Mouse (Mus musculus) myocyte (in vitro differentiated cells): ENCODE data around the gene Gdf11. TPM values are rescaled to one million over a fixed set of nuclear protein-coding genes. Genes with fewer than 3 reads are reported as not detected.

Experiments used
- H3K27me3 ChIP-seq: one replicate; pipeline ENCODE4 v1.6.1; 2011; ENCODE audit not compliant: control insufficient read depth, insufficient read depth, insufficient read length
- H3K36me3 ChIP-seq: one replicate; pipeline ENCODE4 v1.6.1; 2011; ENCODE audit not compliant: control insufficient read depth, insufficient read depth
- H3K4me2 ChIP-seq: one replicate; pipeline ENCODE4 v1.6.1; 2011; ENCODE audit warnings: low read depth, control low read depth
- H3K4me3 ChIP-seq: one replicate; pipeline ENCODE4 v1.5.1; 2011; ENCODE audit warnings: mild to moderate bottlenecking, control low read depth, moderate library complexity
- H3K79me2 ChIP-seq: one replicate; pipeline ENCODE4 v1.6.1; 2011; ENCODE audit not compliant: control insufficient read depth, insufficient read depth
- H3ac ChIP-seq: one replicate; pipeline ENCODE4 v1.6.1; 2011; ENCODE audit not compliant: control insufficient read depth, insufficient read length
- CEBPB ChIP-seq: IDR thresholded peaks from 2 replicates; pipeline ENCODE4 v1.6.1; 2011; ENCODE audit warnings: mild to moderate bottlenecking, moderate library complexity; ENCODE audit not compliant: poor library complexity, insufficient read depth, severe bottlenecking
- E2F4 ChIP-seq: IDR thresholded peaks from one replicate; pipeline ENCODE4 v1.6.1; 2011; ENCODE audit warnings: mild to moderate bottlenecking, control low read depth, moderate library complexity; ENCODE audit not compliant: insufficient read depth
- MAX ChIP-seq: IDR thresholded peaks from one replicate; pipeline ENCODE4 v1.6.1; 2011; ENCODE audit warnings: low read depth, mild to moderate bottlenecking, control low read depth
- MYOD1 ChIP-seq, 3 experiments: IDR thresholded peaks; one replicate each; pipeline ENCODE4 v1.6.1; 2011; ENCODE audit warnings: control low read depth in 2 of 3, low read depth in 2 of 3, mild to moderate bottlenecking in 2 of 3, moderate library complexity in 1 of 3; ENCODE audit not compliant: insufficient read length in 2 of 3, control insufficient read depth in 1 of 3
- MYOG ChIP-seq, 3 experiments: IDR thresholded peaks; one replicate each; pipeline ENCODE4 v1.6.1; 2011; ENCODE audit warnings: control low read depth in 2 of 3, low read depth in 2 of 3, mild to moderate bottlenecking in 2 of 3; ENCODE audit not compliant: insufficient read length in 2 of 3, control insufficient read depth in 1 of 3, insufficient read depth in 1 of 3
- POLR2A ChIP-seq: IDR thresholded peaks from one replicate; pipeline ENCODE4 v1.6.1; 2011; ENCODE audit warnings: low read depth, mild to moderate bottlenecking, control low read depth, moderate library complexity; ENCODE audit not compliant: insufficient read length
- POLR2AphosphoS2 ChIP-seq: IDR thresholded peaks from one replicate; pipeline ENCODE4 v1.6.1; 2011; ENCODE audit warnings: low read depth, control low read depth; ENCODE audit not compliant: insufficient read length
- REST ChIP-seq: IDR thresholded peaks from one replicate; pipeline ENCODE4 v1.6.1; 2011; ENCODE audit warnings: mild to moderate bottlenecking, control low read depth, moderate library complexity; ENCODE audit not compliant: insufficient read depth, insufficient read length
- SRF ChIP-seq: IDR thresholded peaks from one replicate; pipeline ENCODE4 v1.6.1; 2011; ENCODE audit warnings: low read depth; ENCODE audit not compliant: control insufficient read depth, insufficient read length
- TCF12 ChIP-seq: IDR thresholded peaks from one replicate; pipeline ENCODE4 v1.6.1; 2011; ENCODE audit warnings: mild to moderate bottlenecking, control low read depth; ENCODE audit not compliant: poor library complexity, insufficient read depth, severe bottlenecking
- TCF3 ChIP-seq: IDR thresholded peaks from one replicate; pipeline ENCODE4 v1.6.1; 2011; ENCODE audit warnings: low read depth, control low read depth; ENCODE audit not compliant: insufficient read length
- USF1 ChIP-seq: IDR thresholded peaks from one replicate; pipeline ENCODE4 v1.6.1; 2011; ENCODE audit warnings: low read depth, mild to moderate bottlenecking, control low read depth, moderate library complexity
- polyA plus RNA-seq: library from polyadenylated mRNA; unstranded; fragments of >200 nt; fragmentation: generic; extraction: Trizol; gene quantifications from one replicate; pipeline ENCODE4 v1.2.1, GENCODE M21; 2012; ENCODE audit warnings: missing spikeins

Gene Gdf11
- polyA plus RNA-seq, 1 experiment = 17.9 TPM

DNA sequence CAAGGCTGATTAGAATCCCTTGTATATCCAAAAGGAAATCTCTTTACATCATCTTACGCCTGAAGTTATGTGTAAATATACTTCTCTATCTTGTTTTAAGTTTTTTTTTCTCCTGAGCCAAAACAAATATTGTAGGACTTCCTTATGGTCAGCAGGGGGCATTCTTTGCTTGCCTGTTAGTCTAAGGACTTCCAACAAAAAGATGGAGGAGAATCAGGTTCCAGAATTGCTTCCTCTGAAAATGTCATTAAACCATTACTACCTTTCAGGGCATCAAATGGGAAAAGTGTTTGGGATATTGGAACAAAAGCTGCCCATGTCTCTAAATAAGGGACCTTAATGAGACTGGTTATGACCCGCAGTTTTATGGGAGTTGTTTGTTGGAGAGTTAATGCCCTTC lies 46.0 kb downstream of the Gdf11 start:
- no peaks in the 10 kb centered on the region for H3K27me3 ChIP-seq
- TF ChIP-seq MYOG (IDR thresholded peaks at IDR 0.05; ENCODE audit: control insufficient read depth in 1 of 3, insufficient read depth in 1 of 3, insufficient read length in 2 of 3, low read depth in 2 of 3) = no peak
- TF ChIP-seq MYOD1 (IDR thresholded peaks at IDR 0.05; ENCODE audit: control insufficient read depth in 1 of 3, insufficient read length in 2 of 3, low read depth in 2 of 3) = no peak
- TF ChIP-seq TCF12 = no peak
- TF ChIP-seq MAX = no peak
- no peak for TF ChIP-seq SRF
- TF ChIP-seq TCF3 = no peak
- TF ChIP-seq POLR2A = no peak
- TF ChIP-seq E2F4 = no peak
- no peak for TF ChIP-seq USF1
- no peaks in the 10 kb centered on the region for H3K79me2 ChIP-seq
- H3K4me2 ChIP-seq = no peak overlapping the region
- H3K4me3 ChIP-seq = no peak overlapping the region
- no peak overlapping the region for H3ac ChIP-seq
- H3K36me3 ChIP-seq = peaks cover 65% of the 10 kb centered on the region

DNA sequence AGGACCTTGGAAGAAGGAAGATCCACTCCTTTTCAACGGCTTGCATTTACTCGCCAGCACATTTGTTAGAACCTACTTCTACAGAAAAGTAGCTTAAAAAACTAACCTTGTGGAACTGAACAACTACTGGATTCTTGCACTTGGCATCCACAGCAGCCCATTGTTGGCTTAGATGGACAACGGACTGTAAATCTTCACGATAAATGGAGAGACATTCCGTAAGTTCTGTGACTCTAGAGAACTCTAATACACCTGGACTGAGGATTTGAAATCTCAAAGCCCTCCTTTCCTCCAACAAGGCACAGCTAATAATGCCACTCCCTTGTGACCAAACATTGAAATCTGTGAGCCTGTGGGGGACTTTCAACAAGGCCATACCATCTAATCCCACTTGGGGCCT lies 48.3 kb downstream of the Gdf11 start:
- Histone ChIP-seq H3K4me2 (no peak overlapping the region), H3K79me2 (no peaks in the 10 kb centered on the region), H3ac (no peak overlapping the region), H3K36me3 (peaks cover 64% of the 10 kb centered on the region), H3K27me3 (no peaks in the 10 kb centered on the region), H3K4me3 (no peak overlapping the region)
- TF ChIP-seq TCF12 = no peak
- TF ChIP-seq MYOD1 (IDR thresholded peaks at IDR 0.05; ENCODE audit: control insufficient read depth in 1 of 3, insufficient read length in 2 of 3, low read depth in 2 of 3) = no peak
- TF ChIP-seq TCF3 = no peak
- TF ChIP-seq REST = no peak
- TF ChIP-seq E2F4 = no peak
- no peak for TF ChIP-seq MYOG (IDR thresholded peaks at IDR 0.05; ENCODE audit: control insufficient read depth in 1 of 3, insufficient read depth in 1 of 3, insufficient read length in 2 of 3, low read depth in 2 of 3)
- TF ChIP-seq POLR2A = no peak
- TF ChIP-seq CEBPB = no peak
- TF ChIP-seq USF1 = no peak
- TF ChIP-seq POLR2AphosphoS2 = no peak
- no peak for TF ChIP-seq MAX
- TF ChIP-seq SRF = no peak

DNA sequence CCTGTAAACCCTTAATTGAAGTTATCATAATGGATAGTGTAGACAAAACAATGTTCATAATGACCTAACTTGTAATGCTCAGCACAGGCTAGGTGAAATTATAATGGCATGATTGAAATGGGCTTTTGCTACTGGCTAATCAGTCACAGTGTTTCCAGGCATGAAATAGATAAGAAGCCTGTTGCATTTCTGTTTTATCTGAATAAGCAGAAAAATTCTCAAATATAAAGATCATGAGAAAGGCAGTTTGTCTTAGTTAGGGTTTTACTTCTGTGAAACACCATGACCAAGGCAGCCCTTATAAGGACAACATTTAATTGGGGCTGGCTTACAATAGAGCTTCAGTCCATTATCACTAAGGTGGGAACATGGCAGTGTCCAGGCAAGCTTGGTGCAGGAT lies 50.9 kb downstream of the Gdf11 start:
- Histone ChIP-seq H3K36me3 (peaks cover 72% of the 10 kb centered on the region), H3K4me3 (no peak overlapping the region), H3ac (no peak overlapping the region), H3K4me2 (no peak overlapping the region), H3K79me2 (peaks cover 5% of the 10 kb centered on the region), H3K27me3 (no peaks in the 10 kb centered on the region)
- no peak for TF ChIP-seq POLR2A
- TF ChIP-seq MYOD1 (IDR thresholded peaks at IDR 0.05; ENCODE audit: control insufficient read depth in 1 of 3, insufficient read length in 2 of 3, low read depth in 2 of 3) = no peak

DNA sequence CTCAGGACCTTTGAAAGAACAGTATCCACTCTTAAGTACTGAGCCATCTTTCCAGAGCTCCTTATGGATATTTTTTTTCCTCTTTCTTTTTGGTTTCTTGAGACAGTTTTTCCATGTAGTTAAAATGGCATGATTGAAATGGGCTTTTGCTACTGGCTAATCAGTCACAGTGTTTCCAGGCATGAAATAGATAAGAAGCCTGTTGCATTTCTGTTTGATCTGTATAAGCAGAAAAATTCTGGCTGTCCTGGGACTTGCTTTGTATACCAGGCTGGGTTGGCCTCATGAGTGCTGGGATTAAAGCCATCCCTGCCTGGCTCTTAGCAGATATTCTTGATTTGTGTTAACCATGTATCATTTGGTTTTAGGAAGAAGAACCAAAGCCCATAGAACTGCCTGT lies 52.1 kb downstream of the Gdf11 start:
- Histone ChIP-seq H3K27me3 (no peaks in the 10 kb centered on the region), H3K79me2 (peaks cover 9% of the 10 kb centered on the region), H3K36me3 (peaks cover 76% of the 10 kb centered on the region), H3K4me2 (no peak overlapping the region), H3K4me3 (no peak overlapping the region), H3ac (no peak overlapping the region)
- no peak for TF ChIP-seq CEBPB
- no peak for TF ChIP-seq POLR2AphosphoS2
- TF ChIP-seq TCF12 = no peak
- TF ChIP-seq POLR2A = no peak
- no peak for TF ChIP-seq SRF
- TF ChIP-seq REST = no peak
- no peak for TF ChIP-seq USF1
- no peak for TF ChIP-seq MYOG (IDR thresholded peaks at IDR 0.05; ENCODE audit: control insufficient read depth in 1 of 3, insufficient read depth in 1 of 3, insufficient read length in 2 of 3, low read depth in 2 of 3)
- TF ChIP-seq TCF3 = no peak
- no peak for TF ChIP-seq MYOD1 (IDR thresholded peaks at IDR 0.05; ENCODE audit: control insufficient read depth in 1 of 3, insufficient read length in 2 of 3, low read depth in 2 of 3)
- no peak for TF ChIP-seq E2F4

DNA sequence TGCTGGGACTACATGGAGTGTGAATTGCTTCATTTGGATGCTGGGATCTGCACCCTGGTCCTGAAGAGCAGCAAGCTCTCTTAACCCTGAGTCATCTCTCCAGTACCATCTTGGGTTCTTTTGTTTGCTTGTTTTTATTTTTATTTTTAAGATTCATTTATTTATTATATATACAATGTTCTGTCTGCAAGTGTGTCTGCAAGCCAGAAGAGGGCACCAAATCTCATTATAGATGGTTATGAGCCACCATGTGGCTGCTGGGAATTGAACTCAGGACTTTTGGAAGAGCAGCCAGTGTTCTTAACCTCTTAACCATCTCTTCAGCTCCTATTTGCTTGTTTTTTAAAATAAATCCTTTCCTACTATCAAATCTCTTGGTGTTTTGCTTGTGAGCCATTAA lies 54.1 kb downstream of the Gdf11 start:
- Histone ChIP-seq H3ac (no peak overlapping the region), H3K27me3 (no peaks in the 10 kb centered on the region), H3K79me2 (peaks cover 22% of the 10 kb centered on the region), H3K36me3 (peaks cover 81% of the 10 kb centered on the region), H3K4me2 (no peak overlapping the region), H3K4me3 (no peak overlapping the region)
- no peak for TF ChIP-seq MYOD1 (IDR thresholded peaks at IDR 0.05; ENCODE audit: control insufficient read depth in 1 of 3, insufficient read length in 2 of 3, low read depth in 2 of 3)
- TF ChIP-seq SRF = no peak
- TF ChIP-seq POLR2A = no peak
- TF ChIP-seq MAX = no peak
- TF ChIP-seq CEBPB = no peak
- TF ChIP-seq POLR2AphosphoS2 = no peak
- no peak for TF ChIP-seq REST
- no peak for TF ChIP-seq MYOG (IDR thresholded peaks at IDR 0.05; ENCODE audit: control insufficient read depth in 1 of 3, insufficient read depth in 1 of 3, insufficient read length in 2 of 3, low read depth in 2 of 3)
- no peak for TF ChIP-seq TCF12
- no peak for TF ChIP-seq TCF3

Other genes with a start within 250 kb of the Gdf11 start
- 0.04 TPM for gene Ikzf4, start 245.7 kb downstream of the Gdf11 start, polyA plus RNA-seq
- 23.3 TPM for gene Suox, start 217.6 kb downstream of the Gdf11 start, polyA plus RNA-seq
- 76.3 TPM for gene Rab5b, start 195.5 kb downstream of the Gdf11 start, polyA plus RNA-seq
- gene Pmel, start 187.5 kb downstream of the Gdf11 start, polyA plus RNA-seq = 0.17 TPM
- gene Cdk2, start 186.7 kb downstream of the Gdf11 start, polyA plus RNA-seq = 39.9 TPM
- gene Dgka, start 146.9 kb downstream of the Gdf11 start, polyA plus RNA-seq = 13.2 TPM
- 32.6 TPM for gene Pym1, start 143.8 kb downstream of the Gdf11 start, polyA plus RNA-seq
- gene Mmp19, start 100.8 kb downstream of the Gdf11 start, polyA plus RNA-seq = 12.1 TPM
- gene Dnajc14, start 87.7 kb downstream of the Gdf11 start, polyA plus RNA-seq = 39.0 TPM
- gene Tmem198b, start 87.3 kb downstream of the Gdf11 start, polyA plus RNA-seq = 18.7 TPM
- 40.8 TPM for gene Sarnp, start 74.4 kb downstream of the Gdf11 start, polyA plus RNA-seq
- 19.2 TPM for gene Ormdl2, start 70.1 kb downstream of the Gdf11 start, polyA plus RNA-seq
- gene Cd63, start 9.3 kb upstream of the Gdf11 start, polyA plus RNA-seq = 2,403 TPM
- gene Rdh5, start 31.2 kb upstream of the Gdf11 start, polyA plus RNA-seq = 63.3 TPM
- gene Bloc1s1, start 32.3 kb upstream of the Gdf11 start, polyA plus RNA-seq = 238 TPM
- 635 TPM for gene Itga7, start 42.1 kb upstream of the Gdf11 start, polyA plus RNA-seq
- 0.71 TPM for gene Mettl7b, start 69.3 kb upstream of the Gdf11 start, polyA plus RNA-seq
- not detected for gene Olfr9, start 97.7 kb upstream of the Gdf11 start, polyA plus RNA-seq
- 0.05 TPM for gene Olfr763, start 119.1 kb upstream of the Gdf11 start, polyA plus RNA-seq
- gene Olfr764-ps1, start 148.2 kb upstream of the Gdf11 start, polyA plus RNA-seq = 0.01 TPM
- gene Olfr765, start 158.3 kb upstream of the Gdf11 start, polyA plus RNA-seq = not detected
- gene Olfr766-ps1, start 177.3 kb upstream of the Gdf11 start, polyA plus RNA-seq = not detected
- gene Olfr767, start 191.2 kb upstream of the Gdf11 start, polyA plus RNA-seq = 0.04 TPM
- 0.01 TPM for gene Olfr768, start 207.7 kb upstream of the Gdf11 start, polyA plus RNA-seq
- 0.04 TPM for gene Olfr769, start 226.1 kb upstream of the Gdf11 start, polyA plus RNA-seq
- not detected for gene Olfr770, start 247.3 kb upstream of the Gdf11 start, polyA plus RNA-seq